Mouse (Mus musculus) lung, postnatal 0 days (tissue): ENCODE results near the gene Phf12.

Experiments
- CTCF ChIP-seq: IDR thresholded peaks from 2 replicates; pipeline ENCODE4 v1.5.1; 2016; ENCODE audit warnings: antibody characterized with exemption, mild to moderate bottlenecking
- EP300 ChIP-seq: IDR thresholded peaks from 2 replicates; pipeline ENCODE4 v1.6.1; 2016; ENCODE audit warnings: antibody characterized with exemption, mild to moderate bottlenecking, control low read depth

DNA sequence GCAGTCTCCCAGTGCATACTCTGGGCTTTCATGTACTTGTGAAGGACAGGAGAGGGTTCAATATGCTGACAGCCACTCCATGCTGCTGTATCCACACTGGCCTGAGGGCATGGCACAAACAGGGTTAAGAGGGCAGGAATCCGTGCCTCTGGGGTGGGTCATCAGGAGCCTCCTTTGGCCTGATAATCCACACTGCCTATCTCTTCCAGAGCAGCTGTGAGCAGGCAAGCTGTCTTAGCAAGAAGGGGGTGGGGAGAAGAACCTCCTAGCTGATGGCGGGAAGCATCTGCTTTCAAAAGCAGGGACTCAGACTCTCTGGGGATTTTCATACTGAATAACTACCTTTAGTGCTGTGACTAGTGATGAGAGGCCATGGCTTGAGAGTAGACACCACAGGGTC lies 83.4 kb downstream of the Phf12 start:
- TF ChIP-seq CTCF (no peak), EP300 (no peak)
